Mouse (Mus musculus) E14TG2a.4 (cell line): ENCODE data around the gene Pdia2.

Experiments used
- H3K27me3 ChIP-seq: 2 replicates; pipeline ENCODE4 v1.6.1; 2014; ENCODE audit warnings: low read length, control low read depth; ENCODE audit not compliant: insufficient read depth
- H3K36me3 ChIP-seq: 2 replicates; pipeline ENCODE4 v1.6.1; 2014; ENCODE audit warnings: low read length, control low read depth; ENCODE audit not compliant: insufficient read depth
- H3K4me1 ChIP-seq: replicated peaks from 2 replicates; pipeline ENCODE4 v1.6.1; 2014; ENCODE audit warnings: low read depth, low read length, control low read depth
- H3K4me3 ChIP-seq: replicated peaks from 2 replicates; pipeline ENCODE4 v1.5.1; 2014; ENCODE audit warnings: mild to moderate bottlenecking, low read length
- H3K9me3 ChIP-seq: 2 replicates; pipeline ENCODE4 v1.6.1; 2014; ENCODE audit warnings: low read length, control low read depth
- CTCF ChIP-seq: conservative IDR thresholded peaks from 2 replicates; pipeline ENCODE4 v1.5.1; 2014; ENCODE audit warnings: low read length
- NANOG ChIP-seq: IDR thresholded peaks from 2 replicates; pipeline ENCODE4 v1.6.1; 2014; ENCODE audit warnings: borderline replicate concordance, low read length, mixed read lengths

Gene Pdia2

GRCm38 (mm10) chr17:26149056-26149455 is 49.8 kb downstream of the Pdia2 start:
- Histone ChIP-seq H3K36me3 (peaks cover 84% of the 10 kb centered on the region), H3K4me1 (peaks cover 37% of the 10 kb centered on the region), H3K27me3 (no peaks in the 10 kb centered on the region), H3K9me3 (no peaks in the 10 kb centered on the region), H3K4me3 (no peak overlapping the region)
- no peak for TF ChIP-seq NANOG
- TF ChIP-seq CTCF, result peak; percentile 41
